Mouse (Mus musculus): ENCODE data around the gene Jade3. TPM values are rescaled to one million over a fixed set of nuclear protein-coding genes. Genes with fewer than 3 reads are reported as not detected.

Gene Jade3
- total and polyA plus RNA-seq, 2 experiments = 0.34 to 1.7 TPM

GRCm38 (mm10) chrX:20418461-20418860 lies 7.0 kb upstream of the Jade3 start:
- H3K27me3 ChIP-seq (ENCODE audit: control insufficient read depth, insufficient read depth, low read length) = no peaks in the 10 kb centered on the region
- H3K79me2 ChIP-seq (ENCODE audit: control insufficient read depth, insufficient read depth, low read length) = no peaks in the 10 kb centered on the region
- H3K4me3 ChIP-seq (ENCODE audit: insufficient read depth, low read depth, low read length) = no peak overlapping the region
- TF ChIP-seq POLR2A (IDR thresholded peaks at IDR 0.05; ENCODE audit: extremely low read depth, insufficient read depth, low read length) (no peak), CTCF (IDR thresholded peaks at IDR 0.05; ENCODE audit: low read depth, low read length) (no peak)
- H3K4me1 ChIP-seq (ENCODE audit: control insufficient read depth, insufficient read depth, low read length) = peaks cover 1% of the 10 kb centered on the region; the same call in 1 of the 2 replicates
- WGBS = 90% methylated on average over 2 of the region's 2 CpGs
- H3K36me3 ChIP-seq (ENCODE audit: control insufficient read depth, insufficient read depth, low read length) = no peaks in the 10 kb centered on the region
- H3K27ac ChIP-seq (replicated peaks; ENCODE audit: insufficient read depth, low read depth, low read length) = no peak overlapping the region
- no peak for DNase-seq (ENCODE audit: extremely low read depth, low read depth, low spot score)
- no peak overlapping the region for H3K9ac ChIP-seq (ENCODE audit: low read depth, low read length)

DNA sequence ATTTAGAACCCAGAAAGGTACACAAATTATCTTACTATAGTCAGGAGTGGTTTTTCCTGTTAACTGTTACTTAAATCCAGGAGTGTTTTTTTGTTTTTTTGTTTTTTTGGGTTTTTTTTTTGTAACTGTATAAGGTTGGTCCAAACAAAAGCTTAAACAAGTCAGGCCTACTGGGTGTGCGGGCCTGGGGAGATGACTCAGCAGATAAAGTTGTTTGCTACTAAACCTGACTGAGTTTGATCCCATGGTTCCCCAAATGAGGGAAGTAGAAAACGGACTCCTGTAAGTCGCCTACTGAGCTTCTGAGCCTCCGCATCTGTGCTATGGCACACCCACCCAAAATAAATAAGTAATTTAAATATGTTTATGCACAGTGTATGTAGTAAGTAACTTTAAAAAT lies 6.0 kb upstream of the Jade3 start:
- 83% methylated on average over 4 of the region's 4 CpGs for WGBS
- no peaks in the 10 kb centered on the region for H3K79me2 ChIP-seq (ENCODE audit: control insufficient read depth, insufficient read depth, low read length)
- no peak overlapping the region for H3K27ac ChIP-seq (replicated peaks; ENCODE audit: insufficient read depth, low read depth, low read length)
- TF ChIP-seq CTCF (IDR thresholded peaks at IDR 0.05; ENCODE audit: low read depth, low read length) (no peak), POLR2A (IDR thresholded peaks at IDR 0.05; ENCODE audit: extremely low read depth, insufficient read depth, low read length) (no peak)
- no peak overlapping the region for H3K9ac ChIP-seq (ENCODE audit: low read depth, low read length)
- DNase-seq (ENCODE audit: extremely low read depth, low read depth, low spot score) = no peak
- H3K4me1 ChIP-seq (ENCODE audit: control insufficient read depth, insufficient read depth, low read length) = peaks cover 1% of the 10 kb centered on the region; the same call in 1 of the 2 replicates
- H3K4me3 ChIP-seq (ENCODE audit: insufficient read depth, low read depth, low read length) = no peak overlapping the region
- no peaks in the 10 kb centered on the region for H3K27me3 ChIP-seq (ENCODE audit: control insufficient read depth, insufficient read depth, low read length)
- H3K36me3 ChIP-seq (ENCODE audit: control insufficient read depth, insufficient read depth, low read length) = no peaks in the 10 kb centered on the region

GRCm38 (mm10) chrX:20425839-20426449 lies 456 bp downstream of the Jade3 start:
- peaks cover under 1% of the 10 kb centered on the region; the same call in 1 of the 2 replicates for H3K36me3 ChIP-seq (ENCODE audit: control insufficient read depth, insufficient read depth, low read length)
- no peaks in the 10 kb centered on the region for H3K27me3 ChIP-seq (ENCODE audit: control insufficient read depth, insufficient read depth, low read length)
- peak overlapping the region; percentile 61 for H3K27ac ChIP-seq (replicated peaks; ENCODE audit: insufficient read depth, low read depth, low read length)
- no peaks in the 10 kb centered on the region for H3K79me2 ChIP-seq (ENCODE audit: control insufficient read depth, insufficient read depth, low read length)
- peak overlapping the region; percentile 99 for H3K4me3 ChIP-seq (ENCODE audit: insufficient read depth, low read depth, low read length)
- under 1% methylated on average over 34 of the region's 51 CpGs for WGBS
- H3K9ac ChIP-seq (ENCODE audit: low read depth, low read length) = peak overlapping the region; percentile 97
- no peak for TF ChIP-seq POLR2A (IDR thresholded peaks at IDR 0.05; ENCODE audit: extremely low read depth, insufficient read depth, low read length)
- TF ChIP-seq CTCF (IDR thresholded peaks at IDR 0.05; ENCODE audit: low read depth, low read length) = peak; percentile 44
- H3K4me1 ChIP-seq (ENCODE audit: control insufficient read depth, insufficient read depth, low read length) = no peaks in the 10 kb centered on the region; the same call in 1 of the 2 replicates
- no peak for DNase-seq (ENCODE audit: extremely low read depth, low read depth, low spot score)

DNA sequence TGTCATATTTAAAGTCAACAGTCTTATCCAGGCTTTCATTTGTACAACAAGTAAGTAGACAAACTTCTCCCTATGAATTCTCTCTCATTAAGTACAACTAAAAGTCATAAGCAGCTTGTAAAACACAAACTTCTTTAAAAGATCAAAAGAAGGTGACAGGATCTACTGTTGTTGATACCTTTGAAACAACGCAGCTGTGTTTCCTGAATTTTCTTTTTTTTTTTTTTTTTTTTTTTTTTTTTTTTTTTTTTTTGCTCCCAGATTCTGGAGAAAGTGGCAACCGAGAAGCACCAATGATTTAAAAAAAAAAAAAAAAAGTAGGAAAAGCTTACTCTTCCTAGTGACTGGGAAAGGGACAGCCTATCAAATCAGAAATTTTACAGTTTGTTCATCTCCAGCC lies 57.7 kb downstream of the Jade3 start:
- H3K27me3 ChIP-seq (ENCODE audit: control insufficient read depth, insufficient read depth, low read length) = no peaks in the 10 kb centered on the region
- no peaks in the 10 kb centered on the region for H3K79me2 ChIP-seq (ENCODE audit: control insufficient read depth, insufficient read depth, low read length)
- H3K36me3 ChIP-seq (ENCODE audit: control insufficient read depth, insufficient read depth, low read length) = peaks cover 3% of the 10 kb centered on the region; the same call in 1 of the 2 replicates
- H3K4me3 ChIP-seq (ENCODE audit: insufficient read depth, low read depth, low read length) = no peak overlapping the region
- DNase-seq (ENCODE audit: extremely low read depth, low read depth, low spot score) = no peak
- H3K9ac ChIP-seq (ENCODE audit: low read depth, low read length) = no peak overlapping the region
- H3K4me1 ChIP-seq (ENCODE audit: control insufficient read depth, insufficient read depth, low read length) = no peaks in the 10 kb centered on the region
- WGBS = 92% methylated on average over 2 of the region's 2 CpGs
- TF ChIP-seq CTCF (IDR thresholded peaks at IDR 0.05; ENCODE audit: low read depth, low read length) (no peak), POLR2A (IDR thresholded peaks at IDR 0.05; ENCODE audit: extremely low read depth, insufficient read depth, low read length) (no peak)
- no peak overlapping the region for H3K27ac ChIP-seq (replicated peaks; ENCODE audit: insufficient read depth, low read depth, low read length)

DNA sequence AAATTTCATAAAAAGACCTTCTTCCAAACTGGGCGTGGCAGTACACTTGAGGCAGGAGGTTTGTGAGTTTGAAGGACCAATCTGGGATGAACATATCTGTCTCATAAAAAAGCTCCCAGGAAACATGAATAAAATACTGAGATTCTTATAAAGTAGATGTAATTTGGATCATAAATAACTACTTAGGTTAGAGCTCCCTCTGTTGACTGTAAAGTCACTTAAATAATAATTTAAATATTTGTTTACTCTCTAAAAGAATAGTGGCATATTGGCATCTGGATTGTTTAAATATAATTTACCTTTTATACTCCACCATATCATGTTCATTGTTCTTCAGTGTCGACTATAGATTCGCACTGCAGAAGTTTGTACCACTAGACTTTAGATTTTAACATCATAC lies 72.2 kb downstream of the Jade3 start:
- no peak for DNase-seq (ENCODE audit: extremely low read depth, low read depth, low spot score)
- TF ChIP-seq CTCF (IDR thresholded peaks at IDR 0.05; ENCODE audit: low read depth, low read length) (no peak), POLR2A (IDR thresholded peaks at IDR 0.05; ENCODE audit: extremely low read depth, insufficient read depth, low read length) (no peak)
- Histone ChIP-seq H3K27me3 (ENCODE audit: control insufficient read depth, insufficient read depth, low read length) (no peaks in the 10 kb centered on the region), H3K27ac (replicated peaks; ENCODE audit: insufficient read depth, low read depth, low read length) (no peak overlapping the region), H3K79me2 (ENCODE audit: control insufficient read depth, insufficient read depth, low read length) (no peaks in the 10 kb centered on the region), H3K4me1 (ENCODE audit: control insufficient read depth, insufficient read depth, low read length) (no peaks in the 10 kb centered on the region), H3K36me3 (ENCODE audit: control insufficient read depth, insufficient read depth, low read length) (peaks cover 1% of the 10 kb centered on the region), H3K9ac (ENCODE audit: low read depth, low read length) (no peak overlapping the region), H3K4me3 (ENCODE audit: insufficient read depth, low read depth, low read length) (no peak overlapping the region)
- WGBS = 96% methylated on average over 3 of the region's 3 CpGs

- TF ChIP-seq POLR2A (IDR thresholded peaks at IDR 0.05; ENCODE audit: extremely low read depth, insufficient read depth, low read length) (no peak), CTCF (IDR thresholded peaks at IDR 0.05; ENCODE audit: low read depth, low read length) (no peak)
- Histone ChIP-seq H3K27me3 (ENCODE audit: control insufficient read depth, insufficient read depth, low read length) (no peaks in the 10 kb centered on the region), H3K4me3 (ENCODE audit: insufficient read depth, low read depth, low read length) (no peak overlapping the region), H3K9ac (ENCODE audit: low read depth, low read length) (0 out of 2 replicates have a peak overlapping the region, but pooled peaks have one; percentile 39), H3K27ac (replicated peaks; ENCODE audit: insufficient read depth, low read depth, low read length) (peak overlapping the region; percentile 84), H3K79me2 (ENCODE audit: control insufficient read depth, insufficient read depth, low read length) (no peaks in the 10 kb centered on the region), H3K4me1 (ENCODE audit: control insufficient read depth, insufficient read depth, low read length) (0 out of 2 replicates have a peak, but pooled peaks cover 2% of the 10 kb centered on the region), H3K36me3 (ENCODE audit: control insufficient read depth, insufficient read depth, low read length) (peaks cover 4% of the 10 kb centered on the region)
- peak; percentile 88 for DNase-seq (ENCODE audit: extremely low read depth, low read depth, low spot score)
- WGBS = 18% methylated on average over 7 of the region's 7 CpGs
These were observed 94.9 kb downstream of the Jade3 start for GRCm38 (mm10) chrX:20520290-20520939.
